Mouse (Mus musculus) right cerebral cortex, postnatal 4 days (tissue): Measurements from ENCODE around the gene Rerg.

Experiments
- DNase-seq: peaks from one replicate; pipeline ENCODE4 v3.0.0-alpha.2; 2022

The Rerg gene

GRCm38 (mm10) chr6:137126861-137127260 is 43.4 kb downstream of the Rerg start:
- DNase-seq = no peak

- DNase-seq = no peak
These were observed 44.1 kb downstream of the Rerg start for GRCm38 (mm10) chr6:137126224-137126623.

DNA sequence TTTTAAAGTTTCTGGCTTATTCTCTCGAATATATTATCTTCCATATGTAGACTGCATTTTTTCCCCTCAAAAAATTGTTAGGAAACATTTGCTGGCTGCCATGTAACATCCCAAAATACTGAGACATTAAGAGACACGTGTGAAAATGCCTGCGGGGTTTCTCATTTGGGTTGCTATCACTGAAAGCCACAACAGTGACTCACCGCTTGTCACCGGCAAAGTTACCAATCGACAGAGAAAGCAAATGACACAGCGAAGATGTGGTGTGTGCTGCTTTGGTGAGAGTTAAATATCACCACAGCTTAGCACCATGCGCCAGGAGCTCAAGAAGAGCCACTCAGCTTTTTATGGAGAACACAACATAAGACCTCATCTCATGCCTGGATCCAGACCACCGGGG is 44.9 kb downstream of the Rerg start:
- no peak for DNase-seq

GRCm38 (mm10) chr6:137125006-137125405 is 45.3 kb downstream of the Rerg start:
- DNase-seq = no peak

GRCm38 (mm10) chr6:137116849-137117473 is 53.3 kb downstream of the Rerg start:
- DNase-seq = no peak

DNA sequence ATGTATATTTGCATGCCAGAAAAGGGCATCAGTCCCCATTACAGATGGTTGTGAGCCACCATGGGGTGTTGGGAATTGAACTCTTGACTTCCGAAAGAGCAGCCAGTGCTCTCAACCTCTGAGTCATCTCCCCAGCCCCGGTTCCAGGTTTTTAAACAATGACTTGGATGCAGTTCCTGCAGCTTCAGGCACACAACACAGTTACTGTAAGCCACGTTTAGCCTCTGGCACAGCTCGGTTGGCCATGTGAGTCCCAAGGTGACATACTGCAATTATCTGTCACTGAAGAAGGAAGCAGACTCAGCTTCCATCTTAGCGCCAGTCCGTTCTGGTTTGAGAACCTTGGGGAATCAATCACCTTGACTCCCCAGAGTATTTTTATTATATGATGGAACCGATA is 55.4 kb downstream of the Rerg start:
- DNase-seq = no peak

DNA sequence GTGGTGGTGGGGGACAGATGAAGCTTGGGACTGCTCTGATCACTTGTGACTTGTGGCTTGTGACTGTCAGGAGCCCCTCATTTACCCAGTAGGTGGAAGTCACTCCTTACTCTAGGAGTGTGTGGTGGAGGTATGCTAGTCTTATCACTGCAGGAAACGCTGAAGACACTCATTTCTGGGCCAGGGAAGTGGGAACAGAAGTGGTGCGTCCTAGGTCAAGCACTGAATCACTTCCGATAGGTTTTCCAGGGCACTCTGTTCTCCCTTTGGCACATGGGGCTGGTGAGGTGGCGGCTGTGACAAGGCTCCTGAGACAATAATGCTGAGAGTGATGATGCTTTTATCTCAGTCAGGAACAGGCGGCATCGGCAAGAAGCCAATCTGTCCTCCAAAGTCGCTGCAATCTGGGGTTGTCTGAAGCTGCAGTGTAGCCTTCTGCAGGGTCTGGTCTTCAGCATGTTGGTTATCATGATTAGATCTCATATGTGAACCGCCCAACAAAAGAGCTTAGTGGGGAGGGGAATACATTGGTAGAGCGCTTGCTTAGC is 59.0 kb downstream of the Rerg start:
- no peak for DNase-seq

DNA sequence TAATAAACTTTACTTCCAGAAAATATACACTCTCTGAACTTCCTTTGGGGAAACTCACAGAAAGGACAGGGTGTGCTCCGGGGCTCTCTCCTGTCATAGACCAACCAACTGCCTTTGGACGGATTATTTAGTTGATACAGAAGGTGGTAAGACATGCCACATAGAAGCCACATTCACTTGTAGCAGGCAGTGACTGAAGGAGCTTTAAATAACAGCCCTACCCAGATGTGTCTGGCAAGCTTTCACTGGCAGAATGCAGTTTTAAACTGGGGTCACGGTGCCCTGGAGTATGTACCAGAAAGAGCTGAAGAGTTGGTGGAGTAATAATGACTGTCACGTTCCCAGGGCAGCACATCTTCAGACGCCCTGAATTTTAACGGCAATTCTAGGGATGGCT is 59.5 kb downstream of the Rerg start:
- no peak for DNase-seq

- no peak for DNase-seq
These were observed 60.2 kb downstream of the Rerg start for GRCm38 (mm10) chr6:137109811-137110777.

GRCm38 (mm10) chr6:137105285-137105684 is 65.0 kb downstream of the Rerg start:
- no peak for DNase-seq

DNA sequence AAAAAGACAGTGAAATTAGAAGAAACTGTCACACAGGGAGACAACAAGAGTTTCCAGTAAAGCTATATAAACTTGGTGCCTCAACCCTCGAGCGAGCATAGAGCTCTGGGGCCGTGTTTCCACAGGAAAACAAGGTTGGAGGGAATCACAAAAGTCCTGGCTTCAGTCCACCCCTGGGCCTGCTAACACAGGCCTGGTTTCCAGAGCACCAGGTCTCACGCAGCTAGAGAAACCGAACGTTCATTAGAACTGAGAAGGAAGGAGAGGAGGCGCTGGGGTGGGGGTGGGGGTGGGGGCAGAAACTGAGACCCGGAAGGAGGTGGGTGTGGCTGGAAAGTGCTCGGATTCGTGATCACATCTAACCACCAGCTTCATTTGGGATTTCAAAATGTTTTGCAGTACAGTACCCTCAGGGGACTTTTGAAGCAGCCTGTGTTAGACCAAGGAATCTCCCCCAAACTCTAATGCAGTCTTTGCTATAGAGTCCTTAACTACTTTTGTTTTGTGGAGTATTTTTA is 67.6 kb downstream of the Rerg start:
- DNase-seq = no peak

GRCm38 (mm10) chr6:137101886-137102661 is 68.2 kb downstream of the Rerg start:
- DNase-seq = no peak

DNA sequence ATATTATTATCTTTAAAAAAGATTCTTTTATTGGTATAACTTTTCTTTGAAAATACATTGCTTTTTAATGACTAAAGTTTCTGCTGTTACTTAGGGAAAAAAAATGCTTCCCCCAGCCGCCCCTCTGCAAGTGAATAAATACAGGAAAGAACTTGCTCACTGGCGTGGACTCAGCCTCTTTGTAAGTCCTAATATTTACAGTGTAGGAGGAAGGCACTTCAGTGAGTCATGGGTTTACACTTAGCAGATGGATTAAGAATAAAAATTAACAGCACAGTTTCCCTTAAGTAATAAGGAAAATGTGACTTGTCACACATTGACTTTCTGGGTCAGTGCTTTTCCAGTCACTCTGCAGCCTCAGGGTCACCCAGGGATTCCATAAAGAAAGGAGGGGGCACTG is 70.0 kb downstream of the Rerg start:
- DNase-seq = no peak

GRCm38 (mm10) chr6:137098232-137099191 is 71.8 kb downstream of the Rerg start:
- DNase-seq = peak; percentile 27

DNA sequence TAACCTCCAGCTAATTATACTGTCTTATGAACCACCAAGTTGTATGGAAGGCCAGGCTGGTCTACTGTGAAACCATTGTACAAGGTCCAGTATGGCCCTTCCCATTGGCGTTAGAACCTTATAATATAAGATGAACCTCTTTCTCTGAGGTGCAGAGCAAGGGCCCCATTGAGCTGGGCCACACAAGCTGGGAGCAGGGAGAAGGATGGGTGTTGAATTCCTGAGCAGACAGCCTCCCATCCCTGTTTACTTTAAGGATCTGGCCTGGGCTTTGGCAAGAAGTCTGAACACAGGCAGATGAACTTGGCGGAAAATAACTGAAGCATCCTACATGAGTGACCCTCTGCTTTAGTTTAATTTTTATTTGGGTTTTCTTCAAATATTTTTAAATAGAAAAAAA is 75.8 kb downstream of the Rerg start:
- no peak for DNase-seq

DNA sequence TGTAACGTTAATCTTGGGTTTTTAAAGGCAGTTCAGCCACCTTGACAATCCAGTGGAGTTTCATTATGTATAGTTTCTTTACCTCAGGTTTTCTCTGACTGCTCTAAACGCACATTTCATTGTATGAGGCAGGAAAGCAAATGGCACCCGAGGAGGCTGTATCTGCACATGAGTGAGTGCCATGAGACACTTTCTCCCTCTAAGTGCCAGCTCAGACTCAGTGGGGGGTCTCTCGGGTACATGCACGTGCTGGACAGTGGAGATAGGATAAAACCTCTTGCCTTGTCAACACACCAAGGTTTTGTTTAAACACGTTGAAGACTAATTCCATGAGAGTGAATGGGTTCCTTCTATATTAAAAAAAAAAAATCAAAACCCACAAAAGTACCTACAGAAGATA is 81.8 kb downstream of the Rerg start:
- no peak for DNase-seq

DNA sequence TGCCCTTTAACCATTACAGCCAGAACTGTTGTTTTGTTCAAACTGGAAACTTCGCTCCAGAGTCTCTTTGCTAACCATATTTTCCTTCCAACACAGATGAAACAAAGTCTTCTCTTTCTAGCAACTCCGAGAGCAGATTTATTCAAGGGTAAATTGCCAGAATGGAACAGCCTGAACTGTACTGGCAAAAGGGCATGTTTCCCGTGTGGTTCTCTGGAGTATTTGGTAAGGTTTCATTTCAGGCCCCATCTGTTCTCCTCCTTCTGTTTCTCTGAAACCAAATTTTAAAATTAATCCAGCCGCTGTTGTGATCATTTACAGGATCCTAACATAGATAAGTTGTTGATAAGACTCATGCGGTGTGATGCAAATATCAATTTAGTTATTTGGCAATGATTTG is 82.3 kb downstream of the Rerg start:
- no peak for DNase-seq

- no peak for DNase-seq
These were observed 82.8 kb downstream of the Rerg start for GRCm38 (mm10) chr6:137087470-137087869.

DNA sequence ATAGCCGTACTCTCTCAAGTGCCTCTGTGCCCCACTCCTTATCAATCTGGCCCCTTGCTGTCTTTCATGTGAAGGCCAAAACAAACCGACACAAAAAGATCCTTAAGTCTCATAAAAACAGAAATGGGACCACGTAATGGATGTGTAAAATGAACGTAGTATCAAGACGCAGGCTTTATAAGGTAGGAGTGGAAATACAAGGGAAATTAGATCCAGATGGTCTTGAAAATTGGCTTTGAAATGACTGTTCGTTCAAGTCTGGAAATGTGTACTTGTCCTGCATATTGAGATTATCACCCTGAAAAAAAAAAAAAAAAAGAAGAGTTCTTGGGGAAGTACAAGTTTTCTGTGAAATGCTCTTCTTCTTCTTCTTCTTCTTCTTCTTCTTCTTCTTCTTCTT is 90.6 kb downstream of the Rerg start:
- DNase-seq = no peak

DNA sequence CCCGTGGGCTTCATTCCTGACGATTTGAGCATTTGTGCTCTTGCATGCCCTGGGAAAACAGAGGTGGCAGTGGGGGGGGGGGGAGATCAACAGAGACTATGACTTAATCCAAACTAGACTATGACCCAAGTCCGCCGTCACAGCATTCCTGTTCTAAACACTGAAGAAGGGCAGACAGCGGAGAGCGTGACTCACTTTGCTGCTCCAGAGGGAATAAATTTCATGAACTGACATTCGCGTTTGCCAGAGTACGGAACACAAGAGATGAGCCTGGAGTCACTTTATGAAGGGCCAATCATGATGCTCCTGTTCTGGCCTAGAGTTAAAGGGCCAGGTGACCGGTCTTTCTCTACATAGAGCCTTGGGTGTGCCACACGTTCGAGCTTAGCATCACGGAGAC is 93.6 kb downstream of the Rerg start:
- DNase-seq = no peak

- DNase-seq = no peak
These were observed 94.1 kb downstream of the Rerg start for GRCm38 (mm10) chr6:137076225-137076624.

DNA sequence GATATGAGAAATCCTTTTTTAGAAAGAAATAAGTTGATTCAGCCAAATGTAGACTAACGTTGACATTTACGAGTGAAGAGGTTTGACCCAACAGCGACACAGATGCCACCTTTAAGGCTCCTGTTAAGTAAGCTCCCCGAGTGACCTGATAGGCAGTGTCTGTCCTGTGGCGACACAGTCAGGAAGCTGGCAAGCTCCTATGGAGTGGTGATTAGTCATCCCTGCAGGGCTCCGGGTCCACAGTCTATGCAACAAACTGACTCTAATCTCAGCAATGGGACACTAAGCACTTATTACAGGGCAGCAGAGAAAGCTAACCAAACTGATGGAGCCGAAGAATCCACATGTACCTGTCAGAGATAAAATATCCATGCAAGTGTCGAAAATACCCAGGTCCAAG is 98.0 kb downstream of the Rerg start:
- DNase-seq = no peak
